Mouse (Mus musculus) limb, embryonic 11.5 days (tissue): Measurements from ENCODE around the gene Trappc1. TPM values are rescaled to one million over a fixed set of nuclear protein-coding genes. Genes with fewer than 3 reads are reported as not detected.

Experiments used
- ATAC-seq: fragments of 200-750 bp; cut with Nextera tagmentation; 2 replicates; pipeline ENCODE4 v1.8.0; 2017; ENCODE audit warnings: low read depth; ENCODE audit not compliant: insufficient number of reproducible peaks, low FRiP score, low TSS enrichment
- DNase-seq: peaks from one replicate; pipeline ENCODE4 v3.0.0-alpha.2; 2015; ENCODE audit warnings: low spot score
- H3K27ac ChIP-seq: fragments of 300-500 bp; sonication (generic); replicated peaks from 2 replicates; pipeline ENCODE4 v1.5.1; 2014; ENCODE audit warnings: low read depth, mild to moderate bottlenecking, low read length
- H3K27me3 ChIP-seq: fragments of 300-500 bp; sonication (generic); 2 replicates; pipeline ENCODE4 v1.6.1; 2014; ENCODE audit warnings: mild to moderate bottlenecking, low read length, mixed read lengths; ENCODE audit not compliant: control insufficient read depth, insufficient read depth
- H3K36me3 ChIP-seq: fragments of 300-500 bp; sonication (generic); 2 replicates; pipeline ENCODE4 v1.6.1; 2014; ENCODE audit warnings: mild to moderate bottlenecking, low read length, moderate library complexity, mixed read lengths; ENCODE audit not compliant: control insufficient read depth, insufficient read depth
- H3K4me1 ChIP-seq: fragments of 300-500 bp; sonication (generic); 2 replicates; pipeline ENCODE4 v1.6.1; 2014; ENCODE audit warnings: low read length, mixed read lengths; ENCODE audit not compliant: control insufficient read depth, insufficient read depth
- H3K4me2 ChIP-seq: fragments of 300-500 bp; sonication (generic); 2 replicates; pipeline ENCODE4 v1.6.1; 2014; ENCODE audit warnings: low read depth, mild to moderate bottlenecking, moderate library complexity; ENCODE audit not compliant: severe bottlenecking
- H3K4me3 ChIP-seq: fragments of 300-500 bp; sonication (generic); 2 replicates; pipeline ENCODE4 v1.5.1; 2014; ENCODE audit warnings: low read depth, low read length
- H3K9ac ChIP-seq: fragments of 300-500 bp; sonication (generic); 2 replicates; pipeline ENCODE4 v1.6.1; 2014; ENCODE audit warnings: mild to moderate bottlenecking, low read length
- H3K9me3 ChIP-seq: fragments of 300-500 bp; sonication (generic); 2 replicates; pipeline ENCODE4 v1.6.1; 2016; ENCODE audit warnings: low read length; ENCODE audit not compliant: control insufficient read depth
- WGBS: fragments of 180-500 bp; shearing (Covaris S2); extraction: QIAGEN DNeasy Blood & Tissue Kit; methylation state at CpG from one replicate; pipeline ENCODE4 v1.1.7; 2014; 5-methylcytosine and 5-hydroxymethylcytosine counted together
- polyA plus RNA-seq: library from polyadenylated mRNA; unstranded; fragments of >200 nt; fragmentation: Nextera tagmentation; extraction: Ambion mirVana; gene quantifications from 2 replicates; pipeline ENCODE4 v1.2.1, GENCODE M21; 2014

The Trappc1 gene
- polyA plus RNA-seq, 1 experiment from 2014 or later = 161 TPM

- WGBS = 81% methylated on average over 6 of the region's 6 CpGs
- H3K9me3 ChIP-seq = no peaks in the 10 kb centered on the region
- 0 out of 2 replicates have a peak, but pooled peaks cover 2% of the 10 kb centered on the region for H3K36me3 ChIP-seq
- DNase-seq (no peak), ATAC-seq (no peak)
- no peak overlapping the region for H3K27ac ChIP-seq
- peaks cover 15% of the 10 kb centered on the region for H3K27me3 ChIP-seq
- peak overlapping the region; percentile 84; the same call in 1 of the 2 replicates for H3K4me2 ChIP-seq
- peak overlapping the region; percentile 67 for H3K4me3 ChIP-seq
- H3K9ac ChIP-seq = no peak overlapping the region
- H3K4me1 ChIP-seq = peaks cover 19% of the 10 kb centered on the region
Measured at GRCm38 (mm10) chr11:69324749-69325148, 969 bp downstream of the Trappc1 start.

- Histone ChIP-seq H3K4me1 (peaks cover 19% of the 10 kb centered on the region), H3K36me3 (no peaks in the 10 kb centered on the region), H3K27me3 (peaks cover 15% of the 10 kb centered on the region), H3K4me3 (peak within 1 kb of the TSS; percentile 33), H3K9me3 (no peaks in the 10 kb centered on the region), H3K9ac (peak within 1 kb of the TSS; percentile 5; the same call in 1 of the 2 replicates), H3K4me2 (peak within 1 kb of the TSS; percentile 72), H3K27ac (no peak within 1 kb of the TSS)
- 11% methylated on average over 26 of the region's 26 CpGs for WGBS
- no peak for ATAC-seq
- DNase-seq = peak; percentile 83
Measured at GRCm38 (mm10) chr11:69325628-69326407, 2.0 kb downstream of the Trappc1 start, which contains the start of gene Kcnab3. TSS of gene Kcnab3 (plus strand) at chr11:69326258.

DNA sequence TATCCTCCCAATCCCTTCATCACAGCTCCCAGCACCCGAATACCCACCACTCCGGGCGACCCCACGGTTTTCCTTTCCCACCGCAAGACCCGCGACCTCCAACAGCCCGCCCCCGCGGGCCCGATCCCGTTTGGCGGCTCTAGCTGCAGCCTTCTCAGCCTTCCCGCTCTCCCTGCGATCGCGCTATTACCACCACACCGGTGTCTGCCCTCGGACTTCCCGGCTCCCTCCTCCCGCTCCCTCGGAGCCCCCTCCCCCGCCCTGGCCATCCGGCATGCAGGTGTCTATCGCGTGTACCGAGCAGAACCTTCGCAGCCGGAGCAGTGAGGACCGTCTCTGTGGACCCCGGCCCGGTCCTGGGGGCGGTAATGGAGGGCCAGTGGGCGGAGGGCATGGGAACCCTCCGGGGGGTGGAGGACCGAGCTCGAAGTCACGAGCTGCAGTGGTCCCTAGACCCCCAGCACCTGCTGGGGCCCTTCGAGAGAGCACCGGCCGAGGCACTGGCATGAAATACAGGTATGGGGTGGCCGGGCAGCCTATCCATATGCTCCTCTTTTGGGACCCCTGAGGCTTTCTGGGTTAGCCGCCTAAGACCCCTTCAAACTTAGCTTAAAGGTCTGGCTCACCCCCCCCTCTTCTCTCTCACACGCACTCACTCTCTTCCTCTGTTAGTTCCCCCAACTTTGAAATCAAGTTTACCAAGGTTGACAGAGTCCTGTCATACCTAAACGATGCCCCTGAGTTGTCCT, 2.8 kb downstream of the Trappc1 start:
- no peak overlapping the region for H3K27ac ChIP-seq
- 1% methylated on average over 45 of the region's 45 CpGs for WGBS
- peak overlapping the region; percentile 72 for H3K4me2 ChIP-seq

GRCm38 (mm10) chr11:69327157-69327442, 3.3 kb downstream of the Trappc1 start:
- H3K27me3 ChIP-seq = peaks cover 15% of the 10 kb centered on the region
- H3K36me3 ChIP-seq = no peaks in the 10 kb centered on the region
- no peaks in the 10 kb centered on the region for H3K9me3 ChIP-seq
- 12% methylated on average over 9 of the region's 9 CpGs for WGBS
- no peak for DNase-seq
- no peak overlapping the region for H3K9ac ChIP-seq
- peak overlapping the region; percentile 4; the same call in 1 of the 2 replicates for H3K4me2 ChIP-seq
- ATAC-seq = no peak
- no peak overlapping the region for H3K27ac ChIP-seq
- H3K4me3 ChIP-seq = no peak overlapping the region
- H3K4me1 ChIP-seq = peaks cover 23% of the 10 kb centered on the region

More for the DNA sequence above, 2.8 kb downstream of the Trappc1 start:
- ATAC-seq (0 out of 2 replicates have a peak, but pooled peaks have one; percentile 10), DNase-seq (no peak)
- no peaks in the 10 kb centered on the region for H3K36me3 ChIP-seq
- H3K4me3 ChIP-seq = peak overlapping the region; percentile 33
- no peaks in the 10 kb centered on the region for H3K9me3 ChIP-seq
- peaks cover 15% of the 10 kb centered on the region for H3K27me3 ChIP-seq
- peaks cover 24% of the 10 kb centered on the region for H3K4me1 ChIP-seq
- H3K9ac ChIP-seq = no peak overlapping the region; the same call in 1 of the 2 replicates

DNA sequence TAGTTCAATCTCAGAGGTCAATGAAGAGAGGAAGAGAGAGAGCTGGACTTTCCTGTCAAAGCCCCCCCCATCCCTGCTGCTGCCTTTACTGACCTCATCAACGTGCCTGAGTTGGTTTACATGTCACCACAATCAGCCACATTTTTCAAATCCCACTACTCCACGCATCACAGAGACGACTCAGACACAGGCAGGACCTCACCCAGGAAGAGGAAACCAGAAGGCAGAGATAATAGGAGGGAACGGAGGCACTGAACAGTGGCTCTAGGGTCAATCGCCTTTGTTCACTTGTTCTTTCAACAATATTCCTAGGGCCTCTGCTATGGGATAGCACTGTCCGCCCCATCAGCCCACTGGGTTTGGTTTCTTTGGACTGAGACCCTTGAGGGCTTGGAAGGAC, 3.9 kb downstream of the Trappc1 start:
- Histone ChIP-seq H3K4me2 (no peak overlapping the region; the same call in 1 of the 2 replicates), H3K27ac (no peak overlapping the region)

DNA sequence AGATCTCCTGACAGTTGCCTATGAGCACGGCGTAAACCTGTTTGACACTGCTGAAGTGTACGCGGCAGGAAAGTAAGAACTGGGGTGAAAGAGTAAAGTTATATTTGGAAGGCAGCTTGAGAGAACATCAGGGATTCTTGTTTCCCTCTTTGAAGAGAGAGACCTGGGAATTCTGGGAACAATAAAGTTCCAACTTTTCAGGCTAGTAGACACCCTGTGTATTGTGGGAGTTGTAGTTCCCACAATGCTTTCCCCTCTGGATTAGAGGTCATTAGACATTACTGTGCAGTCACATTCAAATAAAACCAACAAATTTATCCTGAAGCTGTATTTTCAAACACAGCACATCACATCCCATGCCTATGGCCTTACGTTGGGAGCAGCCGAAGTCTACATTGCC, 4.7 kb downstream of the Trappc1 start:
- H3K9me3 ChIP-seq = no peaks in the 10 kb centered on the region
- no peak overlapping the region for H3K4me2 ChIP-seq
- WGBS = 96% methylated on average over 6 of the region's 6 CpGs
- H3K9ac ChIP-seq = no peak overlapping the region
- H3K4me1 ChIP-seq = peaks cover 13% of the 10 kb centered on the region; the same call in 1 of the 2 replicates
- no peak for ATAC-seq
- H3K36me3 ChIP-seq = no peaks in the 10 kb centered on the region
- H3K27me3 ChIP-seq = peaks cover 15% of the 10 kb centered on the region
- DNase-seq = no peak
- no peak overlapping the region for H3K4me3 ChIP-seq
- H3K27ac ChIP-seq = no peak overlapping the region

More for the DNA sequence above, 3.9 kb downstream of the Trappc1 start:
- WGBS = 57% methylated on average over 6 of the region's 6 CpGs
- no peak for ATAC-seq
- DNase-seq = no peak
- Histone ChIP-seq H3K4me1 (peaks cover 17% of the 10 kb centered on the region), H3K9me3 (no peaks in the 10 kb centered on the region), H3K4me3 (no peak overlapping the region), H3K27me3 (peaks cover 15% of the 10 kb centered on the region), H3K9ac (no peak overlapping the region), H3K36me3 (no peaks in the 10 kb centered on the region)

DNA sequence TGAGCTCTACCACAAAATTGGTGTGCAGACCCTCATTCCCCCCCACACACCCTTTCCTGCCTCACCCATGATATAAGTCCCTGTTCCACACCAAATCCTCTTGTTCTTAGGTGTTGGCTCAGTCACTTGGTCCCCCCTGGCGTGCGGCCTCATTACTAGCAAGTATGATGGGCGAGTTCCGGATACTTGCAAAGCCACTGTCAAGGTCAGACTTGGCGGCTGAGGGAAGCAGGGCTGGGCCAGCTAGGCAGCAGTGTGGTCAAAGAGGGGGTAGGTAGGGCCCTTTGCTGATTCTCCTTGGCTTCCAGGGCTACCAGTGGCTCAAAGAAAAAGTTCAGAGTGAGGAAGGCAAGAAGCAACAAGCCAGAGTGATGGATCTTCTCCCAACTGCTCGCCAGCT, 7.4 kb downstream of the Trappc1 start:
- no peaks in the 10 kb centered on the region for H3K36me3 ChIP-seq
- ATAC-seq (no peak), DNase-seq (no peak)
- H3K9ac ChIP-seq = no peak overlapping the region
- peaks cover 5% of the 10 kb centered on the region; the same call in 1 of the 2 replicates for H3K4me1 ChIP-seq
- whole genome bisulfite sequencing = 91% methylated on average over 6 of the region's 6 CpGs
- H3K4me3 ChIP-seq = no peak overlapping the region
- H3K9me3 ChIP-seq = no peaks in the 10 kb centered on the region
- H3K27ac ChIP-seq = no peak overlapping the region
- H3K27me3 ChIP-seq = peaks cover 15% of the 10 kb centered on the region
- H3K4me2 ChIP-seq = peak overlapping the region; percentile 55; the same call in 1 of the 2 replicates

DNA sequence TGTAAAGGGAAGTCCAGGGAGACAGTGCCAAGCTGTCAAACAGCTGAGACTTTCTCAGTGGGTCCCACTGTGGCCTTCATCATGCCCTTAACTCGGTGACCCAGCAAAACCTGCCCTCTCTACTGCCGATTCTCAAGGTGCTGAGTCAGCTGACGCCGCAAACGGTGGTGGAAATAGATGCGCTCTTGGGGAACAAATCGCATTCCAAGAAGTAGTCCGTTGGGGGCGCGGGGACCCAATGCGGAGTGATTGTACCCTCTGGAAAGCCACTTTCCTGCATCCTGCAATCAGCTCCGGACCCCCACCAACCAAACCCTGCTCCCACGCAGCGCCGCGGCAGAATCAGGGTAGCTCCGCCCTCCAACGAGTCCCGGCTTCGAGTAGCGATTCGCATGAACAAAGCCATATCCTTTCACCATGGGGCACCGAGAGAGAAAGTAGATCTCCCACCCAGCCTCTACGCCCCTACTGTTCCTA, 8.2 kb downstream of the Trappc1 start:
- Histone ChIP-seq H3K4me2 (peak overlapping the region; percentile 55), H3K36me3 (no peaks in the 10 kb centered on the region), H3K4me3 (peak overlapping the region; percentile 33), H3K27ac (peak overlapping the region; percentile 37; the same call in 1 of the 2 replicates), H3K9ac (peak overlapping the region; percentile 47), H3K9me3 (no peaks in the 10 kb centered on the region), H3K4me1 (peaks cover 5% of the 10 kb centered on the region; the same call in 1 of the 2 replicates), H3K27me3 (peaks cover 11% of the 10 kb centered on the region)
- DNase-seq (peak; percentile 89), ATAC-seq (peak; percentile 50; the same call in 1 of the 2 replicates)
- WGBS = 1% methylated on average over 24 of the region's 24 CpGs
